Mouse (Mus musculus) lung, postnatal 0 days (tissue): ENCODE measurements around the gene Cldn11.

Experiments
- CTCF ChIP-seq: IDR thresholded peaks from 2 replicates; pipeline ENCODE4 v1.5.1; 2016; ENCODE audit warnings: antibody characterized with exemption, mild to moderate bottlenecking
- EP300 ChIP-seq: IDR thresholded peaks from 2 replicates; pipeline ENCODE4 v1.6.1; 2016; ENCODE audit warnings: antibody characterized with exemption, mild to moderate bottlenecking, control low read depth

- no peak for TF ChIP-seq CTCF
- no peak for TF ChIP-seq EP300
Observed at GRCm38 (mm10) chr3:31123098-31123497, 26.6 kb upstream of the Cldn11 start.
